Mouse (Mus musculus) liver, adult (tissue): ENCODE measurements at regions not wholly inside any gene's neighbourhood (a gene's known extent, or its start where the extent isn't known, plus 50 kb on each side); places are given as distances from the start of the nearest gene placed in this dataset.

Experiments
- GATA4 ChIP-seq: IDR thresholded peaks from 2 replicates; pipeline ENCODE4 v1.6.1; 2014; ENCODE audit warnings: mild to moderate bottlenecking, low read length; ENCODE audit not compliant: insufficient replicate concordance

- no peak for TF ChIP-seq GATA4
Measured at GRCm38 (mm10) chr6:51206712-51207505, 225.6 kb upstream of the Nfe2l3 start.

DNA sequence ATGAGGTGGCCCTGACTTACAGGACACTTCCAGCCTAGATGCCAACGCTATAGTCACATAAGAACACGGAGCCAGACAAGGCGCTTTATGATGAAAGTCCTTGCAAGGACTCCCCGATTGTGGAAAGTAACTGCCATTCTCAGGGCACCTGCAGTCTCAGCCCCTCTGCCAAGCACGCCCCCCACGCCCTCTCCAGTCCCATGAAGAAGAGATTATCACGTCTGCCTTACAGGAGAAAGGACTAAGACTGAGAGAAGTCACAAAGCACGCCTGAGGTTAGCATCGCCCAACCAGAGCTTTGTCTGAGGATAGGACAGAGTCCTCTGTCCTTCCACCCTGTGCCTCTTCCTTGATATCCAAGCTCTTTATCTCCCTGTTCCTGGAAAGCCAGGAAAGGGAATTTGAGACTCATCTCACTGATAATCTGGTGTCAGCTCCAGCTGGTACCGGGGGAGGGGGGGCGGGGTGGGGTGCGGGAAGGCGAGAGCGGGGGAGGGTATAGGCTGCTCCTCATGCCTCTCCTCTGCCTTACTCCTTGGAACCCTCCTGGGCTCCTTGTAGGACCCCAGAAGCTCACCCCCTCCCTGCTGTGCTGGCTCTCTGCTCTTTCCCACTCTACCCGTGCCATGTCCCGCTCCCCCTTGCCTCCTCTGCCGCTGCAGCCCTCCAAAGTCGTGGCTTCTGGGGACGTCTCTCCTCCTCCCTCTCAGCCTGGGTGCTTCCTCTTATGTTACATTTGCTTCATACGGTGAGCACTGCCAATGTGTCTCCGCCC, 224.7 kb upstream of the Nfe2l3 start:
- TF ChIP-seq GATA4 = no peak

DNA sequence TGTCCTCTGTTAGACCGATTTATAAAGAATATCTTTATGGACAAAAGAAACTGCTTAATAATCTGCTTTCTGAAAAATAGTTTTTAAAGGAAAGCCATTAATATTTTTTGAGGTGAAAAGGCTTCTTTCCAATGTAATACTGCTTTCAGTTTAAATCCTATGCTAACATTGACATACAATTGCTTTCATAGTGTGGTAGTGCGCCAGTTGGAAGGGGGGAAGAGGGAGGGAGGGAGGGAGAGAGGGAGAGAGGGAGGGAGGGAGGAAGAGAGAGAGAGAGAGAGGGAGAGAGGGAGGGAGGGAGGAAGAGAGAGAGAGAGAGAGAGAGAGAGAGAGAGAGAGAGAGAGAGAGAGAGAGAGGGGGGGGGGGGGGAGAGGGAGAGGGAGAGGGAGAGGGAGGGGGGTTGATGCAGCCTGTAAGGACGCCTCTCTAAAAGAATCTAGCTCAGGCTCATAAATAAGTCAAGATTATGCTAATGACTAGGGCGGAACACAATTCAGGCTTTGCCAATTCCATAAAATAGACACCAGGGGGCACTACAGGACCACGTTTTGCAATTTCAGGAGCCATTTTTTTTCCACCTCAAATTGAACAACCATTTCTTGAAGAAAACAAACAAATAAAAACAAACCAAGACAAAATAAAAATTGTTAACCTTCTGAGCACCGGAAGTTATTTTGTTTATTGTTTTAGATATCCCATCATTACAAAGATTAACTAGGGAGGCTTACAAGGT, 223.6 kb upstream of the Nfe2l3 start:
- TF ChIP-seq GATA4 = no peak

DNA sequence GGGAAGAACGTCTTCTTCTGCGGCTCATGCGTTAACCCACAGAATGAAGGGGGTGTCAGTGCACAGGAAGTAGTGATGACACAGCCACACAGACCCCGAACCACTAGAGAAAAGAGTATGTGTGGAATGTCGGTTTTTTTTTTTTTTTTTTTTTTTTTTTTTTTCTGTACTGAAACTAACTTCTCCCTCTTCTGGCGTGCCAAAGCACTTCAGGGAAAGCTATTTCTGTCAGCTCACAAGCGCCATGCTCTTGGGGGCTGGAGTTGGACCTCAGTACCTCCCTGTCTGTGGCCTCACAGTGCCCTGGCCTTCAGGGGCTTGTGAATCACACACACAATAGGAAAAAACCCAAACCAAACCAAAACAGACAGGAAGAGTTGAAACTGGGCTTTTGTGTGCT, 221.1 kb upstream of the Nfe2l3 start:
- no peak for TF ChIP-seq GATA4

- TF ChIP-seq GATA4 = no peak
Measured at GRCm38 (mm10) chr6:51212216-51212615, 220.3 kb upstream of the Nfe2l3 start.

GRCm38 (mm10) chr6:51215371-51215770, 217.1 kb upstream of the Nfe2l3 start:
- TF ChIP-seq GATA4 = no peak

DNA sequence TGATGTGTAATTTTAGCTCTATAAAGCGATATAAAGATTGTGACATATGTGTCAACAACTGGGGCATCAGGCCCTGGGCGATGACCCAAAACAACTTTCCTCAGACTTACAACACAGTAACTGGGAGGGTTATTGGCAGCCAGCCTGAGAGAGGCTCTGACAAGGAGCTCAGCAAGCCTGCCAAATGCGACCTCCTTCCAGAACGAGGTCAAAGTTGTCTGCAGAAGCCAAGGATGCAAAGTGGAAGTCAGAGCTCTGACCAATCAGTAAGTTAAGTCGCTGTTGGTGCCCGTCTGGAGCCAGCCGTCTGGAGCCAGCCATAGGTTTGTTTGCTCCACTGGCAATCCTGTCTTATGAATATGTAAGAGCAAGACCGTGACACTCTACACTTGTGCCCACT, 216.0 kb upstream of the Nfe2l3 start:
- no peak for TF ChIP-seq GATA4

DNA sequence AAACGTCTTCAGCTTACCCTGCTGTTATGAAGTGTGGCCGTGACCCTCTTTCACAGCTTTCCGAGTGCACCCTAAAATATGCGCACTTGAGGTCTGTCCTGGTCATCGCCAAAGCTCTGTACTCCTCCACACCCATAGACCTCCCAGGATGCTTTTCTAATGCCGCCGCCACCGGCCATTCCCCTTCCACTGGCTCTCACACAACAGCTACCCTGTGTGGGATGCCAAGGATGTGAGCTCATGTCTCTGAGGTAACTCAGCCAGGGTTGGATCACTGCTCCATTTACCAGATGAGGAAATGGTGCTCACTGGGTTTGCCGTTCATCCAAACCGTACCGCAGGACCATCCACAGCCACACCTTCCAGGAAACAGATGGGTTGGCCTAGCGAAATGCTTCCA, 212.8 kb upstream of the Nfe2l3 start:
- no peak for TF ChIP-seq GATA4

DNA sequence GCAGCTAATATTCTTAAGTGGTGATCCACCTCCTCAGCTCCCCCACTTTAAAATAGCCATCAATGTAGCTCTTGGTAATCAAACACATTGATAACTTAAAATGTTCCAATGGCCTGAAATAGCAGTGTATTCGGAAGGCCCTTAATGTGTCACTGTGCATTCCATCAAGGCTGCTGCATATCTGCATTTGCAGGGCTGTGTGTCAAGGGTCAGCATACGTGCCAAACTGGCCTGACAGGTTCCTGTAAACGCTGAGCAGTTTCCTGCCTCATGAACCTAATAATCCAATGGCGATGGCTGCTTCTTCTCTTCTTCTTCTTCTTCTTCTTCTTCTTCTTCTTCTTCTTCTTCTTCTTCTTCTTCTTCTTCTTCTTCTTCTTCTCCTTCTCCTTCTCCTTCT, 211.7 kb upstream of the Nfe2l3 start:
- TF ChIP-seq GATA4 = no peak

DNA sequence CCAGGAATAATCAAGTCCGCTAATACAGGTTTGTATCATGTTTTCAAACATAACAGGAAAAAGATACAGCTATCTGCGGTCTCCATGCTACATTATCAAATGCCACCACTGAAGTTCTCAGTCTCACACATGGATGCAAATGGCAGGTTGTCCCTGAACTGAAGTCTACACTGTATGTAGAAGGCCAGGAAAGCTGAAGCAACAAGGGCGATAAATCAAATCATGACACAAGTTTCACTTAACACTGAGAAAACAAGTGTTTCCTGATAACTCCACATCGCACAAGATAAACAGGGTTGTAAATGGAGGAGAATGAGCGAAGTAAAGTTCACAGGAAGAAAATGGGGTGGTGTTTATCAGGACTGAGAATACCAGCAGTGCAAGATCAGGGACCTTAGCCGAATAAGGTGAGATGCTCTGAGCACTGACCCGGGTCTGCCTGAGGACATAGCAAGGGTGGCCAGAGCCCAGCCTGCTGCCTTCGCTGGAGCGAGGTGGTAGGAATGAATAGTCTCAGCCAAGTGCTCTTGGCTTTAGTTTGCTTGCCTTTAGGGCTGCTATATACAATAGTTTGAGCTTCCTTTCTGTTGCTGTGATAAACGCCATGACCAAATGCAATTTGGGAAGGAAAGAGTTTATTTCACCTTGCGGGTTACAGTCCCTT, 196.3 kb upstream of the Nfe2l3 start:
- TF ChIP-seq GATA4 = no peak

DNA sequence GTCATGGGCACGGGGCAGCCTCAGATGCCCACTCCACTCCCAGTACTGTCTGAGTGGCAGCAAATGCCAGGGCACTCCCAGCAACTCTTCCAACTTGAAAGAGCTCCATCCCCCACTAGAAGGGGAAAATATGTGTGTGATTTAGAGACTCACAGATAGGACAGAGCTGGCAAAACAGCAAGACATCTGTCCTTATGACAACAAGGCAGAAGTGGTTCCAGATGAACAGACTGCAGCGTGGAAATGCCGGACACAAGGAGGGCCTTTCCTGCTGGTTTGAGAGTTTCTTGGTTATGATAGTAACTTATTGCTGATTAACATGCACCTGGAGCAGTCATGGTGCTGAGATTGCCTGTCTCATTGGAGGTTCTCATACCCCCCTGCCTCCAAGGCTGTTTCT, 192.4 kb upstream of the Nfe2l3 start:
- no peak for TF ChIP-seq GATA4

- TF ChIP-seq GATA4 = no peak
Measured at GRCm38 (mm10) chr6:51250233-51250632, 182.2 kb upstream of the Nfe2l3 start.

DNA sequence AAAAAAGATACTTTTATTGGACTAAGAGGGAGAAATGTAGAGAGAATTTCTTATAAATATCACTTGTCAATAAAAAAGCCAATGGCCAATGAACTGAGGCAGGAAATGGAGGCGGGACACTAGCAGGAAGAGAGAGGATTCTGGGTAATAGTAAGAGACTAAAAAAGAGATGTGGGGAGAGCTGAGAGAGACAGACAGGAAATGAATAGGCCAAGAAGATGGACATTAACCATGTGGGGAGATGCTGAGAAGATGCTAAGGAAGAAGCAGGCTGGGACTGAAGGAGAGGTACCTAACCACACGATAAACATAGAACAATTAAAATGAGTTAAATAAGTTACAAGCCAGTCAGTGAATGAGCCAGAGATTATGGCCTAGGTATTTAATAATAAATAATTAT, 181.0 kb upstream of the Nfe2l3 start:
- TF ChIP-seq GATA4 = no peak

- TF ChIP-seq GATA4 = no peak
Measured at GRCm38 (mm10) chr6:51252721-51253120, 179.7 kb upstream of the Nfe2l3 start.

DNA sequence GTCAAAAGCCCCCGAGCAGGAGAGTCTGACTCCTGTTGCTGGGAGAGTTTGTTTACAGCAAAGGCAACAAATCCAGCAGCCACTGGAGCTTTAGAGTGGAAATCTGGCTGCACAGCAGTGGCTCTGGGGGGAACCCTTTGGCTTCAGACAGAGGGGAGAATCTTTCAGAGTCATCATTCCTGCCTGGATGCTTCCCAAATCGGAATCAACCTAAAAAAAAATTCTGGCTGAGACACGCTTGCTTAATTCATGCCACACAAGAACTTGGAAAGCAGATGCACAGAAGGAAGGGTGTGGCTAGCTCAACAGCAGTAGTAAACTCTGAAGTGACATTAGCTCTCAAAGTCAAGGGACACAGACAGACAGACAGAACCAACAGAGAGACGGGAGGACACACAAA, 175.8 kb upstream of the Nfe2l3 start:
- TF ChIP-seq GATA4 = no peak
